Mouse (Mus musculus) cerebellum, postnatal 36 days (tissue): ENCODE measurements around the gene Asl.
A peak's percentile ranks its signal among the peaks of the same experiment; 100 is the strongest.

Experiments
- DNase-seq, 2 experiments: peaks; one replicate each; pipeline ENCODE4 v3.0.0; 2021 to 2022; ENCODE audit warnings: mixed read lengths in 2 of 2

The Asl gene

GRCm38 (mm10) chr5:130029142-130029897, at the start of gene Asl, which contains the start of gene Crcp:
Gene Asl, minus strand, starts transcription at chr5:130029247.
Gene Crcp, plus strand, starts transcription at chr5:130029290.
- DNase-seq = peak; percentile 94 to 95

DNA sequence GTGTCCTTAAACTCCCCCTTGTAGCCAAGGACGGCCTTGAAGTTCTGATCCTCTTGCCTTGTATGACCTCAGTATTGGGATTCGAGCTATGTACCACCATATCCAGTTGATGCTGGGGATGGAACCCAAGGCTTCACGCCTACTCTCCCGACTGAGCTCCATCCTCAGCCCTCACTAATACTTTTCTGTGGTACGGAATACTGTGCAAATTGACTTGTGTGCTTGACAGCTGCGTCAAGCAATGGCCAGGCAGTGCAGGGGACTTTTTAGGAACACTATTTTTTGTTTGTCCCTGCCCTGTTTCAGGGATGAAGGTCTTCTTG, 49.7 kb upstream of the Asl start:
- DNase-seq = no peak

DNA sequence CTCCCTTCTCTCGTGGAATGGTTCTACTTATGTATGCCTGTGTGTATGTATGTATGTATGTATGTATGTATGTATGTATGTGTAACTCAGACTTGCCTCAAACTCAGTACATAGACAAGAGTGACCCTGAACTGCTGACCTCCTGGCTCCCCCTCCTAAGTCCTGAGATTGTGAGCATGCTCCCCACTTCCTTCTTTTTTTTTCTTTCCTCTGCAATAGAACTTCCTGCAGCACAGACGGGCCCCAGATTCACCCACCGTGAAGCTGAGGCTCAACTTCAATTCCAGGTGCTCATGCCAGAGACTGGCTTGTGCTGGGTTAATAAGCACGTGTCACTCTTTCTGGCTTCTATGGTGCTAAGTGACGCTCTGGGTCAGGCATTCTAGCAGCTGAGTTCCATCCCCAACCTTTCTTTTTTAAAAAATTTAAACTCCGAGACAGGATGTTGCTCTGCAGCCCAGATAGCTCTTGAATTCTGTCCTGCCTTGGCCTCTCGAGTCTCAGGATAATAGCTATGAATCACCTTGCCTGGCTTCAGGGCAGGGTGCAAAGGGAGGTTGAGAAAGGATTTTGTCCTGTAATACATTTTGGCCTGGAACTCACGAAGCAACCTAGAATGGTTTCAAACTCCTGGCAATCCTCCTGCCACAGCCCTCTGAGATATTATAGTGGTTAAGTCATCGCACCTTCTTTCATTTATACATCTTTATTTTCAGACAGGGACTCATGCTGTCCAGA, 49.2 kb upstream of the Asl start:
- DNase-seq = no peak

GRCm38 (mm10) chr5:130076396-130076795, 47.3 kb upstream of the Asl start:
- DNase-seq = peak in 1 of 2 experiments; percentile 41

DNA sequence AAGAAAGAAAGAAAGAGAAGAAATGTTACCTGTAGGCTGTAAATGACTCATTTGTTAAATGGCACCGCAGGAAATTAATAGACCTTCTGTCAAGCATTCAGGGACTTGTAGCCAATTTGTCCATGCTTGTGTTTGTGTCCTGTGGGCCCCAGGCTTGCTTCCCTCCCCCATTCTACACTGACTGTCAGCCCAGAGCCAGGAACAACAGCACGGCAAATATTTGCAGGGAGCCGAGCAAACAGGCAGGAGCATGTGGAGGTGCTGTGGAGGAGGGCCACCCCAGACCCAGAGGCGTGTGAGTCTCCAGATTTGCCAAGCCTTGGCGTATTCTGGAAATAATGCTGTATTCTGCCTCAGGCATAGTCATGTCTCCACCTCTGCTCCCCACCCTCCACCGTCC, 45.4 kb upstream of the Asl start:
- peak; percentile 28 to 30 for DNase-seq

GRCm38 (mm10) chr5:130073026-130073425, 44.0 kb upstream of the Asl start, which contains the start of gene Tpst1:
Gene Tpst1, plus strand, starts transcription at chr5:130073326.
- DNase-seq = no peak

- DNase-seq = no peak
Measured at GRCm38 (mm10) chr5:130067841-130068264, 38.8 kb upstream of the Asl start.

DNA sequence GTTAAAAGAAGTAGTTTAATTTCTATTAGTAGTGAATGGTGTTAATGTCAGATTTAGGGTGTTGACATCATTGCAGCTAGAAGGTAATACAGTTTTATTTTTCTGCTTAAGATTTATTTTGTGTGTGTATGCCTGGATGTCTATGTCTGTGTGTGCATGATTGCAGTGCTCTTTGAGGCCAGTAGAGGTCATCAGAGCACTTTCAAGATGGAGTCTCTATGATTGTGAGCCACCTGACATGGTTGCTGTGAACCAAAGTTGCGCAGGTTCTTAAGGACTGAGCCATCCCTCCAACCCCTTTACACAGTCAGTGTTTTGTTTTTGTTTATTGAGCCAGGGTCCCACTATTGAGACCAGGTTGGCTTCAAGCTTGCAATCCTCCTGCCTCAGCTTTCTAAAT, 36.5 kb upstream of the Asl start:
- DNase-seq = no peak

DNA sequence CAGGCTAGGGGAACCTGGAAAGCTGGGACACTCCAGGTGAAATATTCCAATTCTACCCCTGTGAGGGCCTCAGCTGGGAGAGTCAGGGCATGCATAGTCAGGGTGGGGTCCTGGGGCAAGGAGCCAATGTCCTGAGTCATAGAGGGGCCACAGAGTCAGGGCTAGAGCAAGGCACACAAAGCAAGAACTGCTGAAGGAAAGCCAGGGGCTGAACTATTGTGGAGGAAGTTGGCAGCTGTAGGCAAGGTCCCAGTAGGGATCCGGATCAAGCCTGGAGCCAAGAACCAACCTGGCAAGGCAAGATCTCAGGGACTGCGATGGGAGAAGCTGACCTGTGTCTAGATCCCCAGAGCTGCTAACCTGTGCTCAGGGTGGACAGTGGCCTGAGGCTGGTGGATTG, 34.7 kb upstream of the Asl start:
- peak; percentile 70 to 72 for DNase-seq

GRCm38 (mm10) chr5:130062096-130062495, 33.0 kb upstream of the Asl start:
- DNase-seq = no peak

DNA sequence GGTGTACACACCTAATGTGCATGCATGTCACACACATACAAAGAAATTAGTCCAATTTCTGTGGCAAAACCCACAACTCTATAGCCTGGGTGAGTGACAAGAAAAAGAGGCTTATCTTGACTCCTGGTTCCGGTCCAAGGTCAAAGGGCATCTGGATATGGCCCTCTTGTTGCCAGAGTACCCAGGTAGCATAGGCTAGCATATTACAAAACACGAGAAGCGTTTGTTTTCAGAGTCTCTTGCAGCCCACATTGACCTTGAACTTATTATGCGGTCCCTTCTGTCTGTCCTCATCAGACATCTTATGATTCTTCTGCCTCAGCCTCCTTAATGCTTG, 31.2 kb upstream of the Asl start:
- DNase-seq = no peak

GRCm38 (mm10) chr5:130059413-130060328, 30.6 kb upstream of the Asl start:
- DNase-seq = no peak

- no peak for DNase-seq
Measured at GRCm38 (mm10) chr5:130056303-130056702, 27.3 kb upstream of the Asl start.

- no peak for DNase-seq
Measured at GRCm38 (mm10) chr5:130055688-130056087, 26.6 kb upstream of the Asl start.

DNA sequence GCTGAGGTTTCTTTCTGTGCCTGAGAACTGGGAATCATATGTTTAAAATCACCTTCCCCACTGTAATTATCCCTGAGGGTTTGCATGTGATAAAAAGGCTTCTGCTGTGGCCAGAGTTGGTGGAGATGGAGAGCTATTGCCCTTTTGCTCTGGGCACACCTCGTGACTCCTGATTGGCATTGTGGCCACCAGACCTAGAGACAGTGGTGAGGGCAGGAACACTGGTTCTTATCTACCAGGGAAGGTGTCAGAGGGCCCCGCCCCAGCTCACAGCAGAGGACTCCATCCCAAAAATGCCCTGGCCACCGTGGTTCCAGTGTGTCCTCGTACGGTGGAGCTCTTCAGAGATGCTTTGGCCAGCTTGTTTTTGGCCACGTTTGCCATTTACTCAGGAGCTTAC, 23.9 kb upstream of the Asl start:
- DNase-seq = no peak

GRCm38 (mm10) chr5:130052510-130052909, 23.5 kb upstream of the Asl start:
- DNase-seq = no peak

GRCm38 (mm10) chr5:130051073-130051860, 22.2 kb upstream of the Asl start:
- DNase-seq = peak in 1 of 2 experiments; percentile 33

DNA sequence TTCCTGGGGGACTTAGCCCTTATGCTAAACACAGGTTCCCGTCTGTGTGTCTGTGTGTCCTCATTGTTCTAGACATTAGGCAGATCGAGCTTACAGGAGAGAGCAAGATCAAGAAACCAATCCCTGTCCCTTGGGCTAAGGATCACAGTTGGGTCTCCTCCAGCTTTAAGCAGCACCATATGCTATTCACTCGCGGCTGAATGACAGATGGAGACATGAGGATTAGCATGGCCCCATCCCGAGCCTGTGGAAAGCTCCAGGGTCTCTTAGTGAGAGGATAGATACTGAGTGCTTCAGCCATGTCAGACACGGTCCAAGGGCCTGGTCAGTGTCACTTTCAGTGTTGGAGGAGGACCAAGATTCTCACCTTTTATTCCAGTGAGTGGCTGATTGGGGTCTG, 21.4 kb upstream of the Asl start:
- DNase-seq = peak; percentile 80 to 85

DNA sequence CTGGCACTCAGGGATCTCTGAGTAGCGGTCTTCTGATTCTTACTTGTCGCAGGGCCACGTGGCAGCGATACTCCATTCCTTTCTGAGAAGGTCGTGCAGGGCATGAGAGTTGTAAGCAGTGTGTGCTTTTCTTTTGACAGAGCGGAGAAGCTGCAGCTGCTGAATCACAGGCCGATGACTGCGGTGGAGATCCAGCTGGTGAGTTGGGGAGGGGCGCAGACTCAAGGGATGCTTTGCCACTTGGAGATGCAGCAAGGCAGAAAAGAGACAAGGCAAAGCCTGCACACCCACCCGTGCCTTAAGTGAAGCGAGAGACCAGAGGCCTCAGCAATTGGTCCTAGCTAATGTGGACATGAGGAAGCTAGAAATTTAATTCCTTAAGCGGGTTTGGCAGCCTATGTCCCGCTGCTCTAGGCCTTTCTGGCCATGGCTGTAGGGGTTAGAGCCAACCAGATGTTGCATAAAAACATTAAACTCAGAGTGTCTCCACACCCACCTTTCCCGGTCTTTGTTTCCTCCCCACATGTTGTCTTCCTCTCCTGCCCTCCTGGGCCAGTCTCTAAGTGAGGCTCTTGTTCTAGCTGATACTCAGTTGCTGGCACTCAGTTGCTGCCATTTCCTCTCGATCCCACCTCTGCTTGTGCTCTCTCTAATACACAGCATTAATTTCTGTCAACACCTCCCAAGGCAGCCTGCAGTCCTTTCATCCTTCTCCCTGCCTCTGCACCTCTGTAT, 19.9 kb upstream of the Asl start:
- no peak for DNase-seq

DNA sequence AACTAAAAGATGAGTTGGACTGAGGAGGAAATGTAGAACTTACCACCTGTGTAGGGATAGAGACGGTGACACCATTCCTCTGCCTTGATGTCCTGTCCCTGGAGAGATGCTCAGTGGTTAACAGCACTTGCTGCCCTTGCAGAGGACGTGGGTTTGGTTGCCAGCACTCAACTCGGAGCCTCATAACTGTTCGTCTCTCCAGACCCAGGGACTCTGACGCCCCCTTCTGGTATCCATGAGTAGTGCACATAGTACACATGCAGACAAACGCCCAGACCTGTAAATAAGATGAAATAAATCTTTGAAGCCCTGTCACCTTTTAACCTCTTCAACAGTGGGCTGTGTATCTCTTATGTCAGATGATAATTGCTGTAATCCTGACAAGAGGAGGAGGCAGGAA, 18.0 kb upstream of the Asl start:
- DNase-seq = no peak

- DNase-seq = no peak
Measured at GRCm38 (mm10) chr5:130046589-130046988, 17.5 kb upstream of the Asl start.

DNA sequence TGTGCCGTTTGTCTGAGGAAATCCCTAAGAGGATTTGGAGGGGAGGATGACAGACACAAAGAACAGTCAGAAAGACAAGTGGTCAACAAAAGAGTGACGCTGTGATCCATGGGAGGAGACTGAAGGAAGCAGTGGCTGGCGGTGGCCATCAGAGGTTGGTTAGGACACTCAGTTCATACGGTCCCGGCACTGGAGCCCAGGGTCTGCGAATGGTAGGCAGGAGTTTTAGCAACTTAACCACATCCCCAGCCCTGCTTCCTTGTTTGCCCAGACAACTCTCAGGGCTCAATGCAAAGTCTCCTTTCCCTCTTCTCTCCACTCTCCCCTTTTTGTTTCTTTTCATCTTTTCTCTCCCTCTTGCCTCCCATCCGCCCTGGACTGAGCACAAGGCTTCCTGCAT, 17.1 kb upstream of the Asl start:
- DNase-seq = no peak
